Mouse (Mus musculus) forebrain, postnatal 0 days (tissue): ENCODE data around the gene Sumf1. TPM values are rescaled to one million over a fixed set of nuclear protein-coding genes. Genes with fewer than 3 reads are reported as not detected.

Source experiments
- ATAC-seq: fragments of 200-750 bp; cut with Nextera tagmentation; 2 replicates; pipeline ENCODE4 v1.8.0; 2017; ENCODE audit warnings: mild to moderate bottlenecking, moderate library complexity
- DNase-seq: peaks from one replicate; pipeline ENCODE4 v3.0.0-alpha.2; 2015
- H3K27ac ChIP-seq: fragments of 300-500 bp; sonication (generic); 2 replicates; pipeline ENCODE4 v1.5.1; 2014; ENCODE audit warnings: low read depth, mild to moderate bottlenecking, antibody characterized with exemption, low read length, moderate library complexity, mixed read lengths
- H3K27me3 ChIP-seq: fragments of 300-500 bp; sonication (generic); 2 replicates; pipeline ENCODE4 v1.6.1; 2014; ENCODE audit warnings: mild to moderate bottlenecking, low read length, mixed read lengths; ENCODE audit not compliant: insufficient read depth
- H3K36me3 ChIP-seq: fragments of 300-500 bp; sonication (generic); 2 replicates; pipeline ENCODE4 v1.6.1; 2014; ENCODE audit warnings: mild to moderate bottlenecking, moderate library complexity; ENCODE audit not compliant: insufficient read depth
- H3K4me1 ChIP-seq: fragments of 300-500 bp; sonication (generic); 2 replicates; pipeline ENCODE4 v1.6.1; 2014; ENCODE audit warnings: antibody characterized with exemption; ENCODE audit not compliant: insufficient read depth
- H3K4me2 ChIP-seq: fragments of 300-500 bp; sonication (generic); 2 replicates; pipeline ENCODE4 v1.6.1; 2014; ENCODE audit warnings: low read depth, mild to moderate bottlenecking, moderate library complexity
- H3K4me3 ChIP-seq: fragments of 300-500 bp; sonication (generic); 2 replicates; pipeline ENCODE4 v1.5.1; 2014; ENCODE audit warnings: low read depth, low read length, mixed read lengths
- H3K9ac ChIP-seq: fragments of 300-500 bp; sonication (generic); 2 replicates; pipeline ENCODE4 v1.6.1; 2014; ENCODE audit warnings: mild to moderate bottlenecking
- H3K9me3 ChIP-seq: fragments of 300-500 bp; sonication (generic); 2 replicates; pipeline ENCODE4 v1.6.1; 2016; ENCODE audit warnings: low read length
- CTCF ChIP-seq: sonication (generic); IDR thresholded peaks from 2 replicates; pipeline ENCODE4 v1.5.1; 2016; ENCODE audit warnings: antibody characterized with exemption, control low read depth, low read depth
- WGBS: fragments of 180-500 bp; shearing (Covaris S2); extraction: QIAGEN DNeasy Blood & Tissue Kit; methylation state at CpG from one replicate; pipeline ENCODE4 v1.1.7; 2014; 5-methylcytosine and 5-hydroxymethylcytosine counted together
- polyA plus RNA-seq: library from polyadenylated mRNA; unstranded; fragments of >200 nt; fragmentation: Nextera tagmentation; extraction: Ambion mirVana; gene quantifications from 2 replicates; pipeline ENCODE4 v1.2.1, GENCODE M21; 2015
- total RNA-seq: library from RNA; depleted of rRNA; stranded (reverse); fragments of >200 nt; gene quantifications from 2 replicates; pipeline ENCODE4 v1.2.3, GENCODE M21; 2014; rRNA removed

Gene Sumf1
- total and polyA plus RNA-seq, 2 experiments from 2014 or later: 11.6 to 18.3 TPM

- no peak overlapping the region for H3K4me2 ChIP-seq
- 53% methylated on average over 4 of the region's 4 CpGs for WGBS
- no peak overlapping the region for H3K27ac ChIP-seq
- H3K4me3 ChIP-seq: no peak overlapping the region
- H3K9ac ChIP-seq: no peak overlapping the region
- H3K36me3 ChIP-seq: no peaks in the 10 kb centered on the region
- no peak for TF ChIP-seq CTCF
- DNase-seq (peak; percentile 31), ATAC-seq (peak; percentile 61)
- H3K9me3 ChIP-seq: no peaks in the 10 kb centered on the region
- H3K4me1 ChIP-seq: no peaks in the 10 kb centered on the region
- no peaks in the 10 kb centered on the region for H3K27me3 ChIP-seq
These were observed 128.0 kb downstream of the Sumf1 start for GRCm38 (mm10) chr6:108057353-108057752.

Other genes with a start within 250 kb of the Sumf1 start
- gene Setmar, start 120.5 kb downstream of the Sumf1 start, total RNA-seq: 3.8 and 6.9 TPM in 2 replicates
- 2.4 and 3.3 TPM in 2 replicates for gene Setmar, start 120.5 kb downstream of the Sumf1 start, polyA plus RNA-seq
- gene Itpr1, start 27.5 kb upstream of the Sumf1 start, total RNA-seq: 39.6 and 46.7 TPM in 2 replicates
- gene Itpr1, start 27.5 kb upstream of the Sumf1 start, polyA plus RNA-seq: 4.0 and 5.5 TPM in 2 replicates